Mouse (Mus musculus) heart, adult 9 months (tissue): ENCODE measurements around the gene Cog6.

Experiments
- DNase-seq, 2 experiments: peaks; one replicate each; pipeline ENCODE4 v3.0.0; 2022; ENCODE audit warnings: low spot score in 2 of 2

Cog6 gene

DNA sequence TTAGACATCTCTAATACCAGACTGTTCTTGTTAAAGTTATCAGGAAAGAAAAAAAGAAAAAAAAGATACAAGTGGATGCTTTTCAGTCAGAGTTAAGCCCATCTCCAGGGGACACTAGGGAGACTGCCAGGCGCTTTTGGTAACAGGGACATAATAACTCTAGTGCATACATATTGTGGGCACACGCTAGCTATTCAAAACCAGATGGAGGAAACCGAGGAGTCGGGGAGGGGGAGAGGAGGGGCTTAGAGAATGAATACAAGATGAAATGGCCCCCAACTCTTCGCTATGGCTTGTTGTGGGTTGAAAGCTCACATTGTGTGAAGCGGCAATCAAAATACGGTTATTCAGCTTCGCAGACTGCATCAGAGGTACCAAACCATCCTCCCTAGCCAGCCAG is 53.6 kb downstream of the Cog6 start:
- DNase-seq = no peak

GRCm38 (mm10) chr3:52962391-52962790 is 54.6 kb downstream of the Cog6 start:
- DNase-seq = no peak

GRCm38 (mm10) chr3:52961661-52962060 is 55.4 kb downstream of the Cog6 start:
- DNase-seq = no peak

GRCm38 (mm10) chr3:52960951-52961350 is 56.1 kb downstream of the Cog6 start:
- DNase-seq = no peak

- no peak for DNase-seq
Measured at GRCm38 (mm10) chr3:52958444-52959120, 58.5 kb downstream of the Cog6 start.

DNA sequence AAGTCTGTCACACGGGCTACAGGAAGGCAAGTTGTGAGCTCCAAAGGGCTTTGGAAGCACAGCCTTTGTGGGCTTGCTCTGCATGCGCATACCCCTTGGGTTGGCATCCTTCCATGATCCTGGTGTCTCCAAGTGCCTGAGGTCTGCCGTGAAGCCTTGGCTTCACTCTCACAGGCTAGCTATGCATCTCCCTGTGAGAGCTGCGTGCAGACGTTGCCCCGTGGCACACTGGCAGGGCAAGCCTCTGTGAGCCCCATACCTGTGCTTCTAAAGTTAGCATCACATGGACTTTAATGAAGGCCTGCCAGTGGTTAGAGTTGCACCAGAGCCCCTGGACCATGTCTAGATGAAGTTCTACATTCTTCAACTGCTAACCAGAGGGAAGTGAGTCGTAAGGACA is 59.2 kb downstream of the Cog6 start:
- no peak for DNase-seq

DNA sequence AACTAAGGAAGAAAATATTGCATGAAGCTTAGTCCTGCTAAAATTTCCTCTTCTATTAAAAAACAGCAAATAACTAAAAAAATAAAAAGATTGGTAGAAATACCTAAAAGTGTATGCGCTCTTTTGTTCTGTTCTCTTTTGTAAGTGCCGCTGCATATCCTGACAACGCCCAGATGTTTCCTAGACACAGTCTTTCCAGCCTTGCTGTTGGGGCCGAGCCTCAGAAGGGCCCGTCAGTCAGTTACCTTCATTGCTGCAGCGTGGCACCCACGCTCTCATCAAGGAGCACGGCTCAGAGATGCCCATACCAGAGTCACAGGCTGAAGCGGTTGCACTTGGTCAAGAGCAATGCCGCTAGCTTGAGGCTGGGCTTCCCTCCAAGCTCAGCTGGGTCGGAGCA is 60.8 kb downstream of the Cog6 start:
- DNase-seq = no peak

GRCm38 (mm10) chr3:52955481-52956019 is 61.5 kb downstream of the Cog6 start:
- DNase-seq = peak; percentile 30 to 57

GRCm38 (mm10) chr3:52954656-52955055 is 62.4 kb downstream of the Cog6 start:
- DNase-seq = peak; percentile 86 to 91

DNA sequence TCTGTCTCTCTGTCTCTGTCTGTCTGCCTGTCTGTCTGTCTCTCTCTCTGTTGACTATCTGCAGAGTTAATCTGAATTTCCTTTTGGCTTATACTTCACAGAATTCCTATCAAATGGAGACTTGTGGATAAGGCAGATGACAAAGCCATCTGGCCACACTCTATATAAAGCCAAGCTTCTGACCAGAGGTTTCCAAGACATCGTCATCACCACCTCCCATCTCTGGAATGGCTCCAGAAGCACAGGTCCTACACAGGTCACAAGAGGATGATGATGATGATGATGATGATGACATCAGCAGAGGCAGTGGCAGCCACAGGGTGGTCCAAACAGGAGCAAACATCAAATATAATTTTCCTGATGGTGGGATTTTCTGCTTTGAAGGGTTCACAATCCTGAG is 63.2 kb downstream of the Cog6 start:
- peak; percentile 52 to 73 for DNase-seq

DNA sequence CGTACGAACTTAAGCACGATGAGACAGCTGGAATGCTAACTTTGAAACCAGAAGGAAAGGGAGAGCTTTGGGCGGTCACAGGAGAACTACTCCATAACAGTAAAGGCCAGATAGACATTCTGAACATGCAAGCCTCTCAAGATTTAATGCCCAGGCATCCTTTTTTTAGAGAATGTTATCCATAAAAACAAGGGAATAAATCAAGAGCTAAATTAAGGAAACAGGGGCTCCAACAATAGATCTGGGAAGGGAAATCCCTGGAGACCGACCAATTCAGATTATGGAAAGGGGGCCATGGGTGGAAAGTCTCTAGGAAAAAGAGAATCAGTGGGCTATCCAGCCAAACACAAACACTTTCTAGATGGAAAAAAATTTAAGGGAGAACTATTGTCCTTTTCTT is 68.2 kb downstream of the Cog6 start:
- no peak for DNase-seq

- DNase-seq = no peak
Measured at GRCm38 (mm10) chr3:52947444-52947843, 69.6 kb downstream of the Cog6 start.

- peak; percentile 33 to 60 for DNase-seq
Measured at GRCm38 (mm10) chr3:52940832-52941468, 76.1 kb downstream of the Cog6 start.

DNA sequence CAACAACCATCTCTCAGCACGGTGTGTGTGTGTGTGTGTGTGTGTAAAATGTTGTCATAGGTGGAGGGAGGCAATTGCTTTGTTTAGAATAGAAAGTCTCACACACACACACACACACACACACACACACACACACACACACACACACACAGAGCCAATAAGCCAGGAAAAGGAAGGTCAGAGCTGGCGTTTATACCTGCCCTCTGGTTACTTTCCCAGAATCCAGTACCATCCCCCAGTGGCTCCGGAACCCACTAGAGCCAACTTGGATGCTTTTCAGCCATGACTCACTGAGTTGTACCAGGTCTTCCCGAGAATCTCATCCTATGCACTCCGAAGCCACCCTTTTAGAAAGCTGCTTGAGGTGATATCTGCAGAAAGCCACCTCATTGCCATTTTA is 78.6 kb downstream of the Cog6 start:
- peak; percentile 44 to 60 for DNase-seq

DNA sequence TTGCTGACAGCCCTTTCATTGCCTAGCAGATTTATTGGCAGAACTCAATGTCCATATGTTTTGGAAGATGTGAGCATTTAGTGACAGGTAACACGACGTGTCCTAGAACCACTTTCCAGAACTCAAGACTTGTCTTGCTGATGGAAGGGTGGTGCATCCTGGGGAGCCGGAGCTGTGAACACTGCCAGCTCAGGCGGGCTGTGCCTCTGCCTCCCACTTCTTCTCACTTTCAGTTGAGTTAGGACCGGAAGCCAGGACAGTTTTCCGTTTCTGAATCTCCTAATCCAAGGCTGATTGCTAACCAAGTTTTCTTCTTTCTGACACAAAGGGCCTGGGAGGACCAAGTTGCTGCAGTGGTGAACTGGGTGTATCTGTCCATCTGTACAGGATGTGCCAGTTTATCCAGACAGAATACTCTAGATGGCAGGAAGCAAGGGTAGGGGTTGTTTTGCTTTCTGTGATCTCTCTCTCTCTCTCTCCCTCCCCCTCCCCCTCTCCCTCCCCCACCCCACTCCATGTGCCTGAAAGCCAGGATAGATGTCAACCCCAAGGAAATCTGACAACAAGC is 79.2 kb downstream of the Cog6 start:
- no peak for DNase-seq

- DNase-seq = no peak
Measured at GRCm38 (mm10) chr3:52931956-52932355, 85.1 kb downstream of the Cog6 start.
